Mouse (Mus musculus): ENCODE measurements at regions not wholly inside any gene's neighbourhood (a gene's known extent, or its start where the extent isn't known, plus 50 kb on each side); places are given as distances from the start of the nearest gene placed in this dataset.

- Histone ChIP-seq H3K9ac (ENCODE audit: low read depth, low read length) (peak overlapping the region; percentile 30; the same call in 1 of the 2 replicates), H3K27ac (replicated peaks; ENCODE audit: low read depth, low read length) (0 out of 2 replicates have a peak overlapping the region, but pooled peaks have one; percentile 44), H3K27me3 (replicated peaks; ENCODE audit: control insufficient read depth, insufficient read depth, low read length) (no peaks in the 10 kb centered on the region), H3K9me3 (ENCODE audit: control insufficient read depth, low read length) (no peaks in the 10 kb centered on the region), H3K4me1 (ENCODE audit: control insufficient read depth, insufficient read depth, low read length) (peaks cover 30% of the 10 kb centered on the region), H3K4me2 (ENCODE audit: low read depth, low read length) (no peak overlapping the region), H3K36me3 (ENCODE audit: control insufficient read depth, insufficient read depth, low read length) (no peaks in the 10 kb centered on the region), H3K4me3 (ENCODE audit: low read depth, low read length) (no peak overlapping the region)
- no peak for ATAC-seq (ENCODE audit: low read depth)
- 53% methylated on average over 15 of the region's 15 CpGs for WGBS
- peak; percentile 54 for DNase-seq (ENCODE audit: low spot score)
Observed at GRCm38 (mm10) chr3:101516781-101517499, 87.5 kb downstream of the Atp1a1 start.

- Histone ChIP-seq H3K9me3 (ENCODE audit: control insufficient read depth, low read length) (0 out of 2 replicates have a peak, but pooled peaks cover 4% of the 10 kb centered on the region), H3K27me3 (replicated peaks; ENCODE audit: control insufficient read depth, insufficient read depth, low read length) (no peaks in the 10 kb centered on the region), H3K4me3 (ENCODE audit: low read depth, low read length) (no peak overlapping the region), H3K4me2 (ENCODE audit: low read depth, low read length) (no peak overlapping the region), H3K27ac (replicated peaks; ENCODE audit: low read depth, low read length) (no peak overlapping the region), H3K9ac (ENCODE audit: low read depth, low read length) (no peak overlapping the region), H3K4me1 (ENCODE audit: control insufficient read depth, insufficient read depth, low read length) (peaks cover 23% of the 10 kb centered on the region), H3K36me3 (ENCODE audit: control insufficient read depth, insufficient read depth, low read length) (no peaks in the 10 kb centered on the region)
- 81% methylated on average over 7 of the region's 7 CpGs for WGBS
- ATAC-seq (ENCODE audit: low read depth) (no peak), DNase-seq (ENCODE audit: low spot score) (no peak)
Observed at GRCm38 (mm10) chr3:101515566-101515965, 88.9 kb downstream of the Atp1a1 start.

GRCm38 (mm10) chr3:101513611-101514311, 90.7 kb downstream of the Atp1a1 start:
- H3K4me1 ChIP-seq (ENCODE audit: control insufficient read depth, insufficient read depth, low read length): peaks cover 23% of the 10 kb centered on the region
- H3K27ac ChIP-seq (replicated peaks; ENCODE audit: low read depth, low read length): peak overlapping the region; percentile 71; the same call in 1 of the 2 replicates
- ATAC-seq (ENCODE audit: low read depth): peak; percentile 41; the same call in 1 of the 2 replicates
- H3K9ac ChIP-seq (ENCODE audit: low read depth, low read length): 0 out of 2 replicates have a peak overlapping the region, but pooled peaks have one; percentile 11
- no peaks in the 10 kb centered on the region for H3K36me3 ChIP-seq (ENCODE audit: control insufficient read depth, insufficient read depth, low read length)
- 0 out of 2 replicates have a peak, but pooled peaks cover 4% of the 10 kb centered on the region for H3K9me3 ChIP-seq (ENCODE audit: control insufficient read depth, low read length)
- H3K4me2 ChIP-seq (ENCODE audit: low read depth, low read length): no peak overlapping the region
- WGBS: 33% methylated on average over 13 of the region's 13 CpGs
- H3K27me3 ChIP-seq (replicated peaks; ENCODE audit: control insufficient read depth, insufficient read depth, low read length): no peaks in the 10 kb centered on the region
- no peak overlapping the region for H3K4me3 ChIP-seq (ENCODE audit: low read depth, low read length)
- DNase-seq (ENCODE audit: low spot score): peak; percentile 83

Measured in embryonic facial prominence, embryonic 14.5 days (tissue).